12 mouse cellular contexts compared by ENCODE assay signal in the genomic region with DNA sequence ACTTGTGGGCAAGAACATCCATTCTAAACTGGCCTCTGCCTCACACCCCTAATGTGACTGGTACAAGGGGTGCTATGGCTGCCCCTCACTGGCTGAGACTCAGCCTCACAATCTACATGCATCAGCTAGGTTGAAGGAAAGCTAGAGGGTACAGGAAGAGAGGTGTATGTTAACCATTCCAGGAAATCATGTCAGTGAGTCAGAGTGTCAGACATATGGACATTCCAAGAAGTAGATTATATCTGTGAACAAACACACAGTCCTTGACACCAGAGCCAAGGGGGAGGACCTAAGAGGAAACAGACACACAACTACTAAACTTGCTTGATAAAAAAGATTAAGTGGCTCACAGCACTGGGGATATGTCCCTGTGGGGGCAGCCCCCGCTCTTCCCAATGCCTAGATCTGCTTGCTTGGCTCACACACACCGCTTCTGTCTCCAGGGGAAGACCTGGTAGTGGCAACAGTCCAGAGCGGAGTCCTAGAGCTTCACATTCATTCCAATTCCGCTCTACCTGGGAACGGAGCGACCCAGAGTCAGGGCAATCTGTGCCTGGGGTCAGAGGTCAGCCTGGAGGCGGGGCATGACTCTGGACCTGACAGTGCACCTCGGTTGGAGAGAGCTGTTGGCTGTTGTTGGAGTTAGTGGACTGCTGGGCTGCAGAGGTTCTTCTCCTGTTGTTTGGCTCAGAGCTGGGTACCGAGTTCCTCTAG. TPM values are rescaled to one million over a fixed set of nuclear protein-coding genes. Genes with fewer than 3 reads are reported as not detected.
DNase-seq lines count a peak whose midpoint lies in the region; ATAC-seq and TF ChIP-seq lines count a peak whose summit lies in the region.
"Had no signal": no experiment of that assay in that cellular context is flagged by ENCODE, and none has a peak within 500 bp of the region (broad histone marks: within the 10 kb centered on the region; RNA-seq: fewer than 3 reads in every experiment).

No protein-coding gene starts in this region.

- TF ChIP-seq CTCF in lung, postnatal 0 days (IDR thresholded peaks at IDR 0.05), result no peak
- TF ChIP-seq CTCF in stomach, postnatal 0 days (IDR thresholded peaks at IDR 0.05; ENCODE audit: low read depth), result no peak

- H3K9me3 ChIP-seq in lung, postnatal 0 days (ENCODE audit: low read length), result no peaks in the 10 kb centered on the region
- H3K9me3 ChIP-seq in stomach, postnatal 0 days (ENCODE audit: control insufficient read depth, low read length), result no peaks in the 10 kb centered on the region
- H3K9me3 ChIP-seq: hindbrain, embryonic 13.5 days had no signal

- H3K4me3 ChIP-seq in lung, postnatal 0 days (ENCODE audit: low read depth, low read length), result no peak overlapping the region
- no peak overlapping the region for H3K4me3 ChIP-seq in stomach, postnatal 0 days (ENCODE audit: low read depth, low read length)
- H3K4me3 ChIP-seq: hindbrain, embryonic 13.5 days had no signal

- peaks cover 13% of the 10 kb centered on the region; the same call in 1 of the 2 replicates for H3K4me1 ChIP-seq in lung, postnatal 0 days (ENCODE audit: insufficient read depth, low read depth, low read length)
- H3K4me1 ChIP-seq in stomach, postnatal 0 days (replicated peaks; ENCODE audit: control insufficient read depth, insufficient read depth), result peaks cover 4% of the 10 kb centered on the region; the same call in 1 of the 2 replicates

- peak; percentile 81 for TF ChIP-seq EP300 in lung, postnatal 0 days (IDR thresholded peaks at IDR 0.05)
- no peak for TF ChIP-seq EP300 in stomach, postnatal 0 days (optimal IDR thresholded peaks at IDR 0.05)

- H3K4me2 ChIP-seq in lung, postnatal 0 days (replicated peaks; ENCODE audit: low read depth, low read length), result no peak overlapping the region
- no peak overlapping the region for H3K4me2 ChIP-seq in stomach, postnatal 0 days (replicated peaks; ENCODE audit: low read depth)
- H3K4me2 ChIP-seq: heart, embryonic 11.5 days; hindbrain, embryonic 13.5 days had no signal

- peak; percentile 51 for ATAC-seq in lung, postnatal 0 days
- peak; percentile 85 for ATAC-seq in stomach, postnatal 0 days (ENCODE audit: low FRiP score, low TSS enrichment)

- WGBS in lung, postnatal 0 days, result 59% methylated on average over 9 of the region's 9 CpGs
- WGBS in stomach, postnatal 0 days, result 47% methylated on average over 9 of the region's 9 CpGs

- DNase-seq in lung, postnatal 0 days (ENCODE audit: low spot score), result peak; percentile 54
- no peak for DNase-seq in lung, postnatal 36 days
- DNase-seq in induced T-regulatory cell, adult 2 months (ENCODE audit: low read depth), result peak; percentile 29
- DNase-seq in liver, result peak; percentile 53
- DNase-seq in stomach, postnatal 0 days (ENCODE audit: low spot score), result peak; percentile 58
- DNase-seq in cerebellum, adult 11 months, result no peak
- no peak for DNase-seq in gastrocnemius, adult 18-20 months (ENCODE audit: low spot score)

- peak overlapping the region; percentile 59 for H3K27ac ChIP-seq in lung, postnatal 0 days (ENCODE audit: low read length)
- peak overlapping the region; percentile 69 for H3K27ac ChIP-seq in stomach, postnatal 0 days (replicated peaks)
- H3K27ac ChIP-seq: hindbrain, embryonic 13.5 days; macrophage had no signal

- H3K36me3 ChIP-seq in lung, postnatal 0 days (ENCODE audit: insufficient read depth, low read length), result no peaks in the 10 kb centered on the region
- no peaks in the 10 kb centered on the region for H3K36me3 ChIP-seq in stomach, postnatal 0 days (ENCODE audit: control insufficient read depth, insufficient read depth, low read length)
- H3K36me3 ChIP-seq: hindbrain, embryonic 13.5 days had no signal

- H3K27me3 ChIP-seq in lung, postnatal 0 days (replicated peaks; ENCODE audit: insufficient read depth, low read length), result no peaks in the 10 kb centered on the region
- H3K27me3 ChIP-seq in stomach, postnatal 0 days (ENCODE audit: control insufficient read depth, insufficient read depth, low read length), result no peaks in the 10 kb centered on the region
- H3K27me3 ChIP-seq: hindbrain, embryonic 13.5 days had no signal

- no peak overlapping the region for H3K9ac ChIP-seq in lung, postnatal 0 days (replicated peaks; ENCODE audit: low read depth)
- peak overlapping the region; percentile 13; the same call in 1 of the 2 replicates for H3K9ac ChIP-seq in stomach, postnatal 0 days (ENCODE audit: low read length)
- H3K9ac ChIP-seq: hindbrain, embryonic 13.5 days had no signal

RNA-seq across cellular contexts. Expression of gene Rps21, which starts 8.1 kb away (rescaled TPM):
- polyA plus RNA-seq in lung, postnatal 0 days (2015; fragmentation: Nextera tagmentation; extraction: Ambion mirVana), result 418 and 453 TPM in 2 replicates
- polyA plus RNA-seq in stomach, postnatal 0 days (2015; fragmentation: Nextera tagmentation; extraction: Ambion mirVana), result 604 and 680 TPM in 2 replicates
- 100 to 1,000 TPM; 355 to 460 TPM for total RNA-seq in gastrocnemius, adult 18-20 months (2021)

RNA-seq across cellular contexts. Expression of gene Lama5, which starts 23.4 kb away (rescaled TPM):
- polyA plus RNA-seq in lung, postnatal 0 days (2015; fragmentation: Nextera tagmentation; extraction: Ambion mirVana), result 83.7 and 85.3 TPM in 2 replicates
- 29.7 and 34.9 TPM in 2 replicates for polyA plus RNA-seq in stomach, postnatal 0 days (2015; fragmentation: Nextera tagmentation; extraction: Ambion mirVana)
- total RNA-seq in gastrocnemius, adult 18-20 months (2021), result 10 to 100 TPM in 1 of 2 experiments, 1 to 10 TPM in 1; 9.6 to 10.6 TPM
- polyA plus RNA-seq: macrophage had no signal

RNA-seq across cellular contexts. Expression of gene Cables2, which starts 24.2 kb away (rescaled TPM):
- polyA plus RNA-seq in lung, postnatal 0 days (2015; fragmentation: Nextera tagmentation; extraction: Ambion mirVana), result 15.5 and 16.1 TPM in 2 replicates
- 7.5 and 8.5 TPM in 2 replicates for polyA plus RNA-seq in stomach, postnatal 0 days (2015; fragmentation: Nextera tagmentation; extraction: Ambion mirVana)
- total RNA-seq in gastrocnemius, adult 18-20 months (2021), result 1 to 10 TPM; 8.2 to 9.1 TPM

RNA-seq across cellular contexts. Expression of gene Rbbp8nl, which starts 40.6 kb away (rescaled TPM):
- polyA plus RNA-seq in lung, postnatal 0 days (2015; fragmentation: Nextera tagmentation; extraction: Ambion mirVana), result 0.20 and 0.46 TPM in 2 replicates
- 1.2 and 1.8 TPM in 2 replicates for polyA plus RNA-seq in stomach, postnatal 0 days (2015; fragmentation: Nextera tagmentation; extraction: Ambion mirVana)
- not detected for total RNA-seq in gastrocnemius, adult 18-20 months (2021)
- total RNA-seq: common myeloid progenitor, adult 5-6 weeks; MEL had no signal
- polyA plus RNA-seq: hindbrain, embryonic 13.5 days; macrophage had no signal

Comparison
In these comparisons a context has a peak if more than half of its experiments do, and no peak if none do; other contexts are left out.
1. DNase-seq: peak in lung, postnatal 0 days (single experiment), induced T-regulatory cell, adult 2 months (single experiment), liver (single experiment) and stomach, postnatal 0 days (single experiment); none in lung, postnatal 36 days (single experiment), cerebellum, adult 11 months (single experiment) and gastrocnemius, adult 18-20 months (single experiment).